Mouse (Mus musculus): ENCODE measurements at regions not wholly inside any gene's neighbourhood (a gene's known extent, or its start where the extent isn't known, plus 50 kb on each side); places are given as distances from the start of the nearest gene placed in this dataset.

- DNase-seq (ENCODE audit: low spot score in 2 of 2): no peak
These were observed 521.8 kb downstream of the Nr2f2 start for GRCm38 (mm10) chr7:69844631-69845324.

GRCm38 (mm10) chr7:69837379-69837778, 529.2 kb downstream of the Nr2f2 start:
- no peak for DNase-seq (ENCODE audit: low spot score in 2 of 2)

- DNase-seq (ENCODE audit: low spot score in 2 of 2): no peak
These were observed 539.3 kb downstream of the Nr2f2 start for GRCm38 (mm10) chr7:69827251-69827650.

- DNase-seq (ENCODE audit: low spot score in 2 of 2): no peak
These were observed 546.0 kb downstream of the Nr2f2 start for GRCm38 (mm10) chr7:69820570-69820969.

GRCm38 (mm10) chr7:69812301-69812700, 554.2 kb downstream of the Nr2f2 start:
- no peak for DNase-seq (ENCODE audit: low spot score in 2 of 2)

- DNase-seq (ENCODE audit: low spot score in 2 of 2): peak; percentile 21 to 30
These were observed 555.7 kb downstream of the Nr2f2 start for GRCm38 (mm10) chr7:69810873-69811272.

- DNase-seq (ENCODE audit: low spot score in 2 of 2): no peak
These were observed 559.3 kb downstream of the Nr2f2 start for GRCm38 (mm10) chr7:69807220-69807619.

- DNase-seq (ENCODE audit: low spot score in 2 of 2): no peak
These were observed 595.6 kb downstream of the Nr2f2 start for GRCm38 (mm10) chr7:69770980-69771348.

- peak in 1 of 2 experiments; percentile 8 for DNase-seq (ENCODE audit: low spot score in 2 of 2)
These were observed 596.1 kb downstream of the Nr2f2 start for GRCm38 (mm10) chr7:69770313-69770979.

GRCm38 (mm10) chr7:69766451-69766850, 600.1 kb downstream of the Nr2f2 start:
- DNase-seq (ENCODE audit: low spot score in 2 of 2): no peak

GRCm38 (mm10) chr7:69740495-69740894, 626.0 kb downstream of the Nr2f2 start:
- DNase-seq (ENCODE audit: low spot score in 2 of 2): no peak

GRCm38 (mm10) chr7:69738998-69739397, 627.5 kb downstream of the Nr2f2 start:
- DNase-seq (ENCODE audit: low spot score in 2 of 2): peak in 1 of 2 experiments; percentile 13

- no peak for DNase-seq (ENCODE audit: low spot score in 2 of 2)
These were observed 651.5 kb downstream of the Nr2f2 start for GRCm38 (mm10) chr7:69715081-69715480.

- DNase-seq (ENCODE audit: low spot score in 2 of 2): no peak
These were observed 696.3 kb downstream of the Nr2f2 start for GRCm38 (mm10) chr7:69670211-69670610.

- DNase-seq (ENCODE audit: low spot score in 2 of 2): no peak
These were observed 711.0 kb downstream of the Nr2f2 start for GRCm38 (mm10) chr7:69655583-69655982.

GRCm38 (mm10) chr7:69645449-69645848, 721.1 kb downstream of the Nr2f2 start:
- DNase-seq (ENCODE audit: low spot score in 2 of 2): no peak

GRCm38 (mm10) chr7:69641652-69642051, 724.9 kb downstream of the Nr2f2 start:
- DNase-seq (ENCODE audit: low spot score in 2 of 2): peak; percentile 9 to 12

- DNase-seq (ENCODE audit: low spot score in 2 of 2): no peak
These were observed 766.7 kb downstream of the Nr2f2 start for GRCm38 (mm10) chr7:69599866-69600265.

GRCm38 (mm10) chr7:69585716-69586115, 780.8 kb downstream of the Nr2f2 start:
- no peak for DNase-seq (ENCODE audit: low spot score in 2 of 2)

- DNase-seq (ENCODE audit: low spot score in 2 of 2): no peak
These were observed 781.4 kb downstream of the Nr2f2 start for GRCm38 (mm10) chr7:69585131-69585530.

- no peak for DNase-seq (ENCODE audit: low spot score in 2 of 2)
These were observed 782.0 kb downstream of the Nr2f2 start for GRCm38 (mm10) chr7:69584516-69584915.

- no peak for DNase-seq (ENCODE audit: low spot score in 2 of 2)
These were observed 782.6 kb downstream of the Nr2f2 start for GRCm38 (mm10) chr7:69583901-69584300.

- DNase-seq (ENCODE audit: low spot score in 2 of 2): no peak
These were observed 784.9 kb downstream of the Nr2f2 start for GRCm38 (mm10) chr7:69581668-69582067.

Data from layer of hippocampus, postnatal 10 days (tissue).